Mouse (Mus musculus) bone marrow, adult 2 months (tissue): ENCODE data around the gene Mcrip1.

Experiments
- CTCF ChIP-seq: fragments of 200-500 bp; IDR thresholded peaks from 2 replicates; pipeline ENCODE4 v1.5.1; 2011; ENCODE audit warnings: low read length, control low read depth; ENCODE audit not compliant: control insufficient read depth, insufficient read depth
- POLR2A ChIP-seq: fragments of 200-500 bp; IDR thresholded peaks from 2 replicates; pipeline ENCODE4 v1.6.1; 2011; ENCODE audit warnings: low read depth, mild to moderate bottlenecking, control low read depth, low read length, borderline replicate concordance; ENCODE audit not compliant: control insufficient read depth

- TF ChIP-seq CTCF (no peak), POLR2A (no peak)
Observed at GRCm38 (mm10) chr11:120522581-120522980, 26.9 kb downstream of the Mcrip1 start.
